Mouse (Mus musculus): ENCODE measurements around the gene Gbp4.
"Not testable (repeated sequence)": the region's sequence is repeated elsewhere in the genome, so short reads cannot be mapped to it uniquely, and the experiment has no call there.

- TF ChIP-seq POLR2AphosphoS2 (IDR thresholded peaks at IDR 0.05; ENCODE audit: low read depth, low read length); ZNF384 (IDR thresholded peaks at IDR 0.05; ENCODE audit: low read depth, low read length); IRF4 (IDR thresholded peaks at IDR 0.05; ENCODE audit: low read depth, low read length); USF1 (IDR thresholded peaks at IDR 0.05; ENCODE audit: low read depth, low read length); EP300 (IDR thresholded peaks at IDR 0.05; ENCODE audit: low read length); ELF1 (IDR thresholded peaks at IDR 0.05; ENCODE audit: low read depth, low read length); SIN3A (IDR thresholded peaks at IDR 0.05; ENCODE audit: low read length); CTCF (conservative IDR thresholded peaks at IDR 0.05 in 1 of 2, IDR thresholded peaks at IDR 0.05 in 1 of 2; ENCODE audit: low read depth in 2 of 2, low read length in 2 of 2); BHLHE40 (IDR thresholded peaks at IDR 0.05; ENCODE audit: low read depth, low read length); ZC3H11A (IDR thresholded peaks at IDR 0.05; ENCODE audit: low read depth, low read length); ETS1 (conservative IDR thresholded peaks at IDR 0.05; ENCODE audit: low read depth, low read length); POLR2A (IDR thresholded peaks at IDR 0.05; ENCODE audit: low read depth, low read length); GABPA (IDR thresholded peaks at IDR 0.05; ENCODE audit: insufficient replicate concordance, low read depth, low read length): not testable (repeated sequence)
Measured at GRCm38 (mm10) chr5:105068356-105068755, 71.0 kb downstream of the Gbp4 start.
